Mouse (Mus musculus) splenic B cell, adult 2 months (primary cell): ENCODE measurements around the gene Ptger3.

ENCODE experiments used
- DNase-seq: peaks from one replicate; pipeline ENCODE4 v3.0.0-alpha.2; 2011; ENCODE audit warnings: low read depth, low spot score
- H3K27me3 ChIP-seq: 2 replicates; pipeline ENCODE4 v1.6.1; 2012; ENCODE audit warnings: mild to moderate bottlenecking, low read length, moderate library complexity, mixed read lengths; ENCODE audit not compliant: control insufficient read depth, poor library complexity, insufficient read depth, severe bottlenecking
- H3K36me3 ChIP-seq: 2 replicates; pipeline ENCODE4 v1.6.1; 2012; ENCODE audit warnings: mild to moderate bottlenecking, low read length, moderate library complexity, mixed read lengths; ENCODE audit not compliant: control insufficient read depth, poor library complexity, insufficient read depth, severe bottlenecking

The Ptger3 gene

GRCm38 (mm10) chr3:157566725-157567565 is at the start of gene Ptger3:
Gene Ptger3 (plus strand): TSS chr3:157566892.
- no peak for DNase-seq
- Histone ChIP-seq H3K27me3 (no peaks in the 10 kb centered on the region), H3K36me3 (no peaks in the 10 kb centered on the region)

- no peak for DNase-seq
- no peaks in the 10 kb centered on the region for H3K27me3 ChIP-seq
- H3K36me3 ChIP-seq: no peaks in the 10 kb centered on the region
Measured at GRCm38 (mm10) chr3:157517992-157518391, 48.7 kb upstream of the Ptger3 start.

- Histone ChIP-seq H3K36me3 (no peaks in the 10 kb centered on the region), H3K27me3 (no peaks in the 10 kb centered on the region)
- DNase-seq: peak; percentile 18
Measured at GRCm38 (mm10) chr3:157520433-157520832, 46.3 kb upstream of the Ptger3 start.

- Histone ChIP-seq H3K27me3 (no peaks in the 10 kb centered on the region), H3K36me3 (no peaks in the 10 kb centered on the region)
- DNase-seq: no peak
Measured at GRCm38 (mm10) chr3:157523834-157524233, 42.9 kb upstream of the Ptger3 start.

- Histone ChIP-seq H3K27me3 (no peaks in the 10 kb centered on the region), H3K36me3 (no peaks in the 10 kb centered on the region)
- no peak for DNase-seq
Measured at GRCm38 (mm10) chr3:157531585-157531984, 35.1 kb upstream of the Ptger3 start.

GRCm38 (mm10) chr3:157533964-157534785 is 32.5 kb upstream of the Ptger3 start, which contains the start of gene Zranb2:
Gene Zranb2 (plus strand): TSS chr3:157534160.
- peaks cover 3% of the 10 kb centered on the region for H3K36me3 ChIP-seq
- DNase-seq: peak; percentile 94
- no peaks in the 10 kb centered on the region for H3K27me3 ChIP-seq

- Histone ChIP-seq H3K36me3 (peaks cover 3% of the 10 kb centered on the region), H3K27me3 (no peaks in the 10 kb centered on the region)
- DNase-seq: peak; percentile 53
Measured at GRCm38 (mm10) chr3:157534786-157535415, 31.8 kb upstream of the Ptger3 start.

- Histone ChIP-seq H3K36me3 (peaks cover 4% of the 10 kb centered on the region), H3K27me3 (no peaks in the 10 kb centered on the region)
- DNase-seq: no peak
Measured at GRCm38 (mm10) chr3:157549323-157549722, 17.4 kb upstream of the Ptger3 start.

GRCm38 (mm10) chr3:157549758-157550600 is 16.7 kb upstream of the Ptger3 start:
- peaks cover 3% of the 10 kb centered on the region for H3K36me3 ChIP-seq
- DNase-seq: no peak
- no peaks in the 10 kb centered on the region for H3K27me3 ChIP-seq

- Histone ChIP-seq H3K27me3 (no peaks in the 10 kb centered on the region), H3K36me3 (no peaks in the 10 kb centered on the region)
- peak; percentile 45 for DNase-seq
Measured at GRCm38 (mm10) chr3:157565196-157565595, 1.5 kb upstream of the Ptger3 start.

- Histone ChIP-seq H3K36me3 (no peaks in the 10 kb centered on the region), H3K27me3 (no peaks in the 10 kb centered on the region)
- no peak for DNase-seq
Measured at GRCm38 (mm10) chr3:157567566-157568132, 957 bp downstream of the Ptger3 start.

- Histone ChIP-seq H3K27me3 (no peaks in the 10 kb centered on the region), H3K36me3 (no peaks in the 10 kb centered on the region)
- no peak for DNase-seq
Measured at GRCm38 (mm10) chr3:157572011-157572410, 5.3 kb downstream of the Ptger3 start.

GRCm38 (mm10) chr3:157575441-157576342 is 9.0 kb downstream of the Ptger3 start:
- H3K36me3 ChIP-seq: no peaks in the 10 kb centered on the region
- DNase-seq: no peak
- no peaks in the 10 kb centered on the region for H3K27me3 ChIP-seq
